Mouse (Mus musculus) ES-E14 (cell line): Measurements from ENCODE around the gene Smyd3. TPM values are rescaled to one million over a fixed set of nuclear protein-coding genes. Genes with fewer than 3 reads are reported as not detected.

Experiments used
- DNase-seq: peaks from one replicate; pipeline ENCODE4 v3.0.0-alpha.2; 2013; ENCODE audit warnings: low read depth, low spot score
- H3K27ac ChIP-seq: 2 replicates; pipeline ENCODE4 v1.5.1; 2012; ENCODE audit warnings: low read depth, mild to moderate bottlenecking, low read length, moderate library complexity, mixed read lengths; ENCODE audit not compliant: poor library complexity, insufficient read depth, severe bottlenecking
- H3K36me3 ChIP-seq: 2 replicates; pipeline ENCODE4 v1.6.1; 2012; ENCODE audit warnings: mild to moderate bottlenecking, low read length, moderate library complexity, mixed read lengths; ENCODE audit not compliant: control insufficient read depth, poor library complexity, insufficient read depth, severe bottlenecking
- H3K4me1 ChIP-seq, 2 experiments: fragments of 150-350 bp in 1 of 2; sonication (generic) in 1 of 2; 2 replicates each; pipeline ENCODE4 v1.6.1; 2012; ENCODE audit warnings: low read length in 2 of 2, mild to moderate bottlenecking in 1 of 2, mixed read lengths in 1 of 2; ENCODE audit not compliant: control insufficient read depth in 2 of 2, insufficient read depth in 2 of 2, poor library complexity in 1 of 2
- H3K4me3 ChIP-seq, 2 experiments: fragments of 150-350 bp in 1 of 2; sonication (generic) in 1 of 2; 2 replicates each; pipeline ENCODE4 v1.5.1; 2012; ENCODE audit warnings: low read length in 2 of 2, low read depth in 1 of 2, mild to moderate bottlenecking in 1 of 2, mixed read lengths in 1 of 2; ENCODE audit not compliant: insufficient read depth in 1 of 2, poor library complexity in 1 of 2, severe bottlenecking in 1 of 2
- H3K9ac ChIP-seq: 2 replicates; pipeline ENCODE4 v1.6.1; 2012; ENCODE audit warnings: low read depth, mild to moderate bottlenecking, low read length, mixed read lengths; ENCODE audit not compliant: poor library complexity, insufficient read depth, severe bottlenecking
- H3K9me3 ChIP-seq: fragments of 150-350 bp; sonication (generic); 2 replicates; pipeline ENCODE4 v1.6.1; 2012; ENCODE audit warnings: low read depth, mild to moderate bottlenecking, low read length; ENCODE audit not compliant: control insufficient read depth, insufficient read depth
- CHD2 ChIP-seq: IDR thresholded peaks from 2 replicates; pipeline ENCODE4 v1.6.1; 2014; ENCODE audit warnings: mild to moderate bottlenecking, low read depth, low read length, inconsistent platforms
- HCFC1 ChIP-seq: IDR thresholded peaks from 2 replicates; pipeline ENCODE4 v1.6.1; 2012; ENCODE audit warnings: low read length, inconsistent platforms, borderline replicate concordance; ENCODE audit not compliant: insufficient read depth
- MAFK ChIP-seq: IDR thresholded peaks from 2 replicates; pipeline ENCODE4 v1.6.1; 2014; ENCODE audit warnings: mild to moderate bottlenecking, low read depth, low read length, inconsistent platforms; ENCODE audit not compliant: insufficient read depth
- ZC3H11A ChIP-seq: IDR thresholded peaks from 2 replicates; pipeline ENCODE4 v1.6.1; 2012; ENCODE audit warnings: low read depth, mild to moderate bottlenecking, inconsistent platforms, low read length, borderline replicate concordance
- ZNF384 ChIP-seq: IDR thresholded peaks from 2 replicates; pipeline ENCODE4 v1.6.1; 2012; ENCODE audit warnings: low read depth, low read length, inconsistent platforms
- in situ Hi-C, 2 experiments: fragments of 600-800 bp; cut with MboI; formaldehyde crosslinking; loops; one replicate each; pipeline ENCODE4 v1.15.1; 2025; ENCODE audit warnings: low sequenced_read_pairs in 2 of 2, inconsistent platforms in 1 of 2; ENCODE audit not compliant: unreplicated experiment in 2 of 2
- total RNA-seq: library from RNA; depleted of rRNA; stranded (reverse); fragments of 300-350 nt; gene quantifications from 2 replicates; pipeline ENCODE4 v1.2.3, GENCODE M21; 2012

The Smyd3 gene
- total RNA-seq, 1 experiment: 18.3 TPM

GRCm38 (mm10) chr1:179096323-179096722 is 421.5 kb downstream of the Smyd3 start:
- no peak for DNase-seq
- Histone ChIP-seq H3K27ac (no peak overlapping the region), H3K36me3 (no peaks in the 10 kb centered on the region), H3K4me1 (peaks cover 0 to 8% of the 10 kb centered on the region in 2 experiments; a peak in 1 of 4 replicates), H3K4me3 (no peak overlapping the region), H3K9me3 (no peaks in the 10 kb centered on the region), H3K9ac (no peak overlapping the region)
- TF ChIP-seq CHD2 (no peak), MAFK (no peak), HCFC1 (no peak), ZNF384 (no peak), ZC3H11A (no peak)
- in situ Hi-C loops: no loop called here

DNA sequence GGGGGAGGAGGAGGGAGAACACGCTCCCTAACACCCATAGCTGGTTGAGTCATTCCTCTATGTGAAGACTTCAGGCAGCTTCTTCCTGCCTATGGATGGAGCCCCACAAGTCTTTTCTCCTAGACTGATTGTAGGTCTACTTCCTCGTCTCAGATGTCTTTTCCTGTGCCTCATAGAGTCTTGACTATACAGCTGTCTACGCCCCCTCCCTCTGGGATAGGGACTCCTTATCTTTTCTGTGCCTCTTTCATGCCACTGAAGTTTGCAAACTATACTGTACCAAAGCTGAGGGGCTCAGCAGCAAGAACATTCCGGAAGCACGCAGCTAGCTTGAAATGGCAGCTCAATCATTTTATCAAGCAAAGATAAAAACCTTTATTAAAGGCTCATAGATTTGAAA is 428.7 kb downstream of the Smyd3 start:
- no peak overlapping the region for H3K9ac ChIP-seq
- H3K9me3 ChIP-seq: no peaks in the 10 kb centered on the region
- TF ChIP-seq MAFK: no peak
- TF ChIP-seq ZC3H11A: no peak
- TF ChIP-seq CHD2: no peak
- no peak for TF ChIP-seq HCFC1
- no peak for DNase-seq
- H3K4me3 ChIP-seq: no peak overlapping the region
- peaks cover 6 to 21% of the 10 kb centered on the region in 2 experiments for H3K4me1 ChIP-seq
- no peaks in the 10 kb centered on the region for H3K36me3 ChIP-seq
- in situ Hi-C loops: no loop called here
- no peak overlapping the region for H3K27ac ChIP-seq

GRCm38 (mm10) chr1:179087033-179087998 is 430.5 kb downstream of the Smyd3 start:
- H3K4me1 ChIP-seq: peaks cover 6 to 17% of the 10 kb centered on the region in 2 experiments
- H3K36me3 ChIP-seq: peaks cover 1% of the 10 kb centered on the region; the same call in 1 of the 2 replicates
- H3K4me3 ChIP-seq: no peak overlapping the region
- peak overlapping the region; percentile 65 for H3K27ac ChIP-seq
- TF ChIP-seq CHD2 (no peak), MAFK (no peak), HCFC1 (no peak), ZC3H11A (no peak), ZNF384 (no peak)
- H3K9ac ChIP-seq: no peak overlapping the region
- in situ Hi-C loops: no loop called here
- DNase-seq: peak; percentile 78
- H3K9me3 ChIP-seq: no peaks in the 10 kb centered on the region

DNA sequence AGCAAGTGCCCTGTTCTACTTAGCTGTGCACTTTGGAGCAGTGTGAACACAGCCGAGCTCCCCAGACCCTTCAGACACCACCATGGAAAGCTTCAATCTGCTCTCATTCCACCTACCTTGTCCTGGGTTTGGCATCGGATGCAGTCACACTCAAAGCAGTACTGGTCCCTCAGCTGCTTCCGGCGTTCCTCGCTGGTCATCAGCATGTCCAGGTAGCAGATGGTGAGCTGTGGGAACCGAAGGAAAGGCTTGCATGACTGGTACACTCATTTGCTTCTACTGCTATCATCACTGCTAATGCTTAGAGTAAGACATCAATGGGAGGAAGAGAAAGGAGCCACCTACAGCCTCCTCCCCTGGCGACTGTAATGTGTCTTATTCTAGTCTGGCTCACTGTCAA is 431.6 kb downstream of the Smyd3 start:
- Histone ChIP-seq H3K27ac (no peak overlapping the region), H3K9me3 (no peaks in the 10 kb centered on the region), H3K9ac (no peak overlapping the region), H3K4me1 (peaks cover 6 to 13% of the 10 kb centered on the region in 2 experiments), H3K4me3 (no peak overlapping the region), H3K36me3 (peaks cover 3% of the 10 kb centered on the region; the same call in 1 of the 2 replicates)
- in situ Hi-C loops: no loop called here
- TF ChIP-seq MAFK (no peak), ZC3H11A (no peak), ZNF384 (no peak), CHD2 (no peak), HCFC1 (no peak)
- DNase-seq: no peak

DNA sequence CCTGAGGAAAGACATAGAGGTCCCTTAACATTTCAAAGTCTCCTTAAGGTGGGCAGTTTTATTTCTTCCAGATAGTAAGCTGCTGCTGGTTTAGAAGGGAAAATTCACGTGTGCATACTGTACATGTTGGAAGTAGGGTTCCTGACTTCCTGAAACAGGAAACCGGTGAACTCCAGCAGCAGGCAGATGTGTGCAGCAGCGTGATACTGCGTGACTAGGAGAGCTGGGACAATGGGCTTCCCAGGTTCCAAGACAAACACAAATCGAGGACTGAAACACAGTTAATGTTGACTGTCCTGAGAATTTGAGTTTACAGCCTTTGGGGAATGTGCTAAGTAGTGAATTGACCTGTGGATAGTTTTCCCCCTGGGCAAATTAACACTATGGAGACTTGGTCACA is 434.7 kb downstream of the Smyd3 start:
- H3K9me3 ChIP-seq: no peaks in the 10 kb centered on the region
- H3K36me3 ChIP-seq: peaks cover 3% of the 10 kb centered on the region; the same call in 1 of the 2 replicates
- no peak for DNase-seq
- no peak overlapping the region for H3K9ac ChIP-seq
- in situ Hi-C loops: no loop called here
- H3K4me3 ChIP-seq: no peak overlapping the region
- H3K27ac ChIP-seq: no peak overlapping the region
- TF ChIP-seq MAFK: no peak
- no peak for TF ChIP-seq ZNF384
- TF ChIP-seq HCFC1: no peak
- no peak for TF ChIP-seq ZC3H11A
- TF ChIP-seq CHD2: no peak
- H3K4me1 ChIP-seq: peaks cover 2 to 9% of the 10 kb centered on the region in 2 experiments
